Mouse (Mus musculus) large intestine, adult 2 months (tissue): ENCODE measurements around the gene Enpp1. TPM values are rescaled to one million over a fixed set of nuclear protein-coding genes. Genes with fewer than 3 reads are reported as not detected.

Source experiments
- DNase-seq: peaks from one replicate; pipeline ENCODE4 v3.0.0-alpha.2; 2012; ENCODE audit warnings: low read depth, low spot score
- WGBS: fragments of 180-500 bp; shearing (Covaris S2); methylation state at CpG from one replicate; pipeline ENCODE4 v1.1.7; 2018; 5-methylcytosine and 5-hydroxymethylcytosine counted together
- polyA plus RNA-seq: library from polyadenylated mRNA; depleted of rRNA; stranded (reverse); fragments of >200 nt; gene quantifications from 2 replicates; pipeline ENCODE4 v1.2.3, GENCODE M21; 2012; rRNA removed

The Enpp1 gene
- 2.9 and 4.8 TPM in 2 replicates for polyA plus RNA-seq

DNA sequence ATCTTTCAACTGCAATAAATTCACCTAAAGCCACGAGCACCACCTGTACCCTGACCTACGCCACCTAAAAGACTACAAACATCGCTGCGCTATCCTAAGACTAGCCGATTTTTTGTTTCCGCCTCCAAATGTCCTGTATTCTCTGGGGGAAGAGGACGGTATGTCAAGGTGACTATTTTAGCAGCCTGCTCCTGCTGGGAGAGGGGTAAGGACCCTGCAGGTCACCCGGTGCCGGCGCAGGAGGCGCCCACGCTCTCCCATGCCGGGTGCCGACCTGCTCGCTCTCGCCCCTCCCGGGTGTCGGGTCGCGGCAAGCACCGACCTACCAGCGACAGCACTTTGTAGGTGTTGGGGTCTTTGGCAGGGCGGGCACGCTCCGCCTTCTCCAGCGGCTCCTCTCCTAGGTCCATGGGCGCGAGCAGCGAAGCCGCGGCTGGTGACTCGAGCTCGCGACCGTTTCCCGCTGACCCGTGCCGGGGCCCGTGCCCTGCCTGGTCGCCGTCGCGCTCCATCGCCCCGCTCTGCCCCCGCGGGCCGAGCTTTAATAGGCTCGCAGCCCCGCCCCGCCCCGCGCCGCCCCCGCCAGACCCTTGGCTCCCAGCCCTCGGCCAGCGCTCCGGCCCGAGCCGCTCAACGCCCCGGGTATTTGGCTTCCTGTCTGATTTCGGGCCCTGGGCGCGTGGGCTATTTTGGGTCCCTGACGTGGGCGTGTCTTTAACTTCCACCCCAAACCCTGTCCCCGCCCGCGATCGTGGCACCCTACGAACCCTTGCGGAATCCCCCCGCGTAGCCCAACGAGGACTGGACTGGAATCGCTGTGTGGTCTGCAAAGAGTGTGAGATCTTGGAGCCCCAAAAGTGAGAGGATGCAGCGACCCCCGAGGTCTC is at the start of gene Enpp1:
Enpp1 (minus strand) TSS at position 680 of the 887 bp plus-strand sequence.
- WGBS: 2% methylated on average over 75 of the region's 79 CpGs
- no peak for DNase-seq

DNA sequence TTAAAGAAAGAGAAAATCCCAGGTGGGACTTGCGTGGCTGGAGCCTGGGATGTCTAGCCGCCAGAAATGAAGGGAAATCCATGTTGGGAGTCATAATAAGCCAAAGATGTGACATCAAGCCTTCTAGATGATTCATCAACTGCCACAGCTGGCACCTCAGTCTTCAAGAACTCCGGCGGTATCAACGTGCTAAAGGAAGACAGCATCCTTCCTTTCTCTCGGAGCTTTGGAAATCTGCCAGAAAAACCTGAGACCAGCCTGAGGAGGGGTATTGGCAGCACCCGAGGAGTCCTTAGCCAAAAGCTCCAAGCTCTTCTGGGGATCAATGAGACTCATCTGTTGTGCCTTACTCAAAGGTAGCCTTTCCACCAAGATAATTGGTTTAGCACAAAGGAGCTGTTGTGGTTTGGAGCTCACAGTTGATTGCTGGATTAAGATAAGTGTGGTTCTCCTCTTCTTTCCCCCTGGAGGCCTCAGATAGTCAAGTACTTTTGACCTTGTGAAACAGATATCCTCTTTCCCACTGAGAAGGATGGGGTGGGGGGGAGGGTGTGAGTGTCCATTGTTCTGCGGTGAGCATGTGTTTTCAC is 46.5 kb upstream of the Enpp1 start:
- 71% methylated on average over 8 of the region's 8 CpGs for WGBS

DNA sequence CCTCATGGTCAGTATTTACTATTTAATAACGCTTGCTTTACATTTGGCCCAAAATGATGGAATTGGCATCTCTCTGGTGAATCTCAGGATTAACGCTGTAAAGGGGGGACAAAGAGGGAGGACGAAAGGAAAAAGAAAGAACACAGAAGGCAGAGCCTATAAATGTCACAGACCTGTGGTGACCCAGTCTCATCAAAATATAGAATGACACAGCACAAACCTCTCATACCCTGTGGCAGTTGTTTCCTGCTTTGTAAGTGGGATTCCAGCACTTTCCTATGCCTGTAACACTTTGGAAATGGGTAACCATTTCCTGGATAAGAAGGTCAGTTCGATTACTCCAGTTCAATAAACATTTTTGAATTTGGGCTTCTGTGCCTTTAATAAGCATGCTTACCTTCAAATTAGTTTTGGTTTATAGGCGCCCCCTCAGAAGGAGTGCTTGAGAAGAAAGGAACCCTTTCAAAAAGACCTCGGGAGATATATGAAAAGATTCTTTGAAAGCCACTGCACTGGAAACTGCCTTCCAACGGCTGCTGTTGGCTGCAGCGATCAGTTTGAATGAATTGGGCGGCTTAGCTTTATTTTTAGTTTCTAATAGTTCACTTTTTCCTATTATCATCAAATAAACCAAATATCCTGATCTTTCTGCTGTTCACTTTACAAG is 43.0 kb upstream of the Enpp1 start:
- no peak for DNase-seq
- 59% methylated on average over 9 of the region's 9 CpGs for WGBS

More for the DNA sequence above, 46.5 kb upstream of the Enpp1 start:
- no peak for DNase-seq

DNA sequence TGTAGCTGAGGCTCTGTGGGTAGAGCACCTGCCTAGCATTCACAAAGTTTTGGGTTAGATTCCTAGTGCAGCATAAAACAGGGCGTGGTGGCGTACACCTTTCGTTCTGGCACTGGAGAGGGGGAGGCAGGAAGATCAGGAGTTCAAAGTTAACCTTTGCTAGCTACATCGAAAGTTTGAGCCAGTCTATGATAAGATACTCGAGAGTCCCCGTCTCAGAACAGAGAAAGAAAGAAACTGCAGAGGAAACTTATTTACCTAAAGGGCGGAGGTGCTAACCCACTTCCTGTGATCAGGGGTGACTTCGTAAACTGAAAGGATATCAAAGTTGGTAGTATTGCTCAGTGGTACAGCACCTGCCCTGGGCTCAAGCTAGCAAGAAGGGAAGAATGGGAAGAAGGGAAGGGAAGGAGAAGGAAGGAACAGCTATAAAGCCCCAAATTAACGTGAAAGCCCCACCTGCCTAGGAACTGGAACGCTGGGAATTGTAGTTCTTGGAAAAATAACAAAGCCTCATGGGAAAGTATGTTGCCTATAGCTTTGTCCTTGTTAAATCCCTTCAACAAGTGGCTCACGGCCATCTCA is 42.4 kb upstream of the Enpp1 start:
- peak; percentile 47 for DNase-seq
- 18% methylated on average over 11 of the region's 11 CpGs for WGBS

DNA sequence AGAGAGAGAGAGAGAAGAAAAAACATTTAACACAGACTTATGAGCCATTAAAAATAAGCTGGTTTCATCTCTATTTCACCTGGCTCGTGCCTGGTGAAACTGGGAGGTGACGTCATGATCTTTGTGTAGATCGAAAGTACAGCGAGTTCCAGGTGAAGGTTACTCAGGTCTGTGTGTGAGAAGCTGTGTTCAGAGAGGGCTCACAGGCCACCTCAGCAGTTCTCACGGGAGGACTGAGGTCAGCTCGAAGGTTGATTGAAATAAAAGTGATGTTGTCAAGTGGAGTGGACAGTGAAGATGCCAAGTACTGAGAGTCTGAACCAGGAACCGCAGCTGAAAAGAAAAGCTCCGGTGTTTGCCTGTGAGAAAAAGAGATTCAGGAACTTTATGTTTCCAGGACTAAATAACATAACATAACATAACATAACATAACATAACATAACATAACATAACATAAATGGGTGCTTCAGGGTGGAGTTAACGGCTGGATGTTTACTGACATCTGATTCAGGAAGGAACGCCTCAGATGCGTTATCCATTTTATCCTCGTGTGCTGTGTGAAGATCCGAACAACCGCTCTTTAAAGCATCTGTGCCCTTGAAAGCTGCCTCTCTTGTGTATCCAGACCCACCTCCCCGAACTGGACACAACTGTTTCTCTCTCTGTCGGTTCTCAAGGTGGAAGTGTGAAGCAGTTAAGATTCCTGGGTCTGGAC is 41.7 kb upstream of the Enpp1 start:
- 27% methylated on average over 16 of the region's 16 CpGs for WGBS
- DNase-seq: peak; percentile 39

DNA sequence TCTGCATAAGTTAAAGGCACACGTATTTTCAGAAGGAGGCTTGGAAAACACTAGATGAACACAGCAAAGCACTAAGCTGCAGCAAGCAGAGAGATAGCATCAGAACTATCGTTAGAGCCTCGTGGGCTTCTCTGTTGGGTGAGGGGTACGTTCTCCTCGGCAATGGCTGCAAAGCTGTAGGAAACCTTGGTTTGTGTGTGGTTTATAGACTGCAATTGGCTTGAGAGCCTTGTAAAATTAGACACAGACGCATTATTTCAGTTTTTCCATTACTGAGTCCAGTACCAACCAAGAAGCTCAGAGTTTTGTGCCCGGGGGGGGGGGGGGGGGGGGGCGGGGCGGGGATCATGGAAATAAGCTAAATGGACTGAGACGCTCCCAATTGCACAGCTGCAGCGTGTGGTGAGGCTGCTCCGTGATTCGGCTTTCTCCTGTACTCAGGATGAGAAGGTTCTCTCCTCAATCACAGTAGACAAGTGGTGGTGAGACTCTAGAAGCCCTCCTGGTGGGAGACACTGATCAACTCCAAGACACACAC is 31.1 kb upstream of the Enpp1 start:
- DNase-seq: no peak
- WGBS: 41% methylated on average over 13 of the region's 13 CpGs

DNA sequence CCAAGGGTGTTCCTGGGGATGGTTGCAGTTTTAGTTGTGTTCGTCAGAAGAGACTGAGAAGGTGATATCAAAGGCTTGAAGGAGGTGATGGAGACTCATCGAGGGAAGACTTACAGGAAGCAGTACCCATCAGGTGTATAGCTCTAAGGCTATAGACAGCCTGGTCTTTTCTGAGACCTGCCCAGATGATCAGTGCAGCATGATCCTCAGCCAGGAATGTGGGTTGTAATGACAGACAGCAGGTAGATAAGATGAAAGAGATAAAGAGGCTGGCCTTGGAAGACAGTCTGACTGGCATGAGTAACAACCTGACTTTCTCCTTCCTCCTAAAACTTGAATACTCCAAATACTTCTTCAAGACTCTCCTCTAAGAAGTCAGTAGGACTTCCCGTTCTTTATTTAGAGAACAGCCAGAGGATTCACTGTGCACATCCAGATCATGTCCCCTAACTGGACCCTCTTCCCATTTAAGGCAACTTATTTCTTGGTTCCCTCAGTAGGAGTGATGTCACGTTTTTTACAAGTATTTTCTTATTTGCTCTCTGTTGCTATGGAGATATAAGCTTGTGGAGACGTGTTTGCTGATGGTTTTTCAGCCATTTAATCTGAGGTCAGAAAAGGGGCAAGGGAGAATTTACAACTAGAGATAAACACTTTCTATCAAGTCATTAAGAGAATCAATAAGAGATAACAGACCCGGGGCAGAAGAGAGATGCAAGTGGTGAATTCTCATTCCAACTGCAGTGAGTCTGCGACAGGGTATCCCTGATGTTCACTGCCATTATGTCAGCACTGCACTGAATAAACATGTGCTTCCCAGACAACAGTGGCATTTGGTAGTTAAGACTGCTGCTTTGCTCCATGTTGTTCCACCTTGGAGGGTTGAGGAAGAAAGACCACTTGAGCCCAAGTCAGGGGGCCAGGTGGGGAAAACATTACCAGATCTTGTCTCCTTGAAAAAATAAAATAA is 29.6 kb upstream of the Enpp1 start:
- 31% methylated on average over 7 of the region's 7 CpGs for WGBS
- no peak for DNase-seq

DNA sequence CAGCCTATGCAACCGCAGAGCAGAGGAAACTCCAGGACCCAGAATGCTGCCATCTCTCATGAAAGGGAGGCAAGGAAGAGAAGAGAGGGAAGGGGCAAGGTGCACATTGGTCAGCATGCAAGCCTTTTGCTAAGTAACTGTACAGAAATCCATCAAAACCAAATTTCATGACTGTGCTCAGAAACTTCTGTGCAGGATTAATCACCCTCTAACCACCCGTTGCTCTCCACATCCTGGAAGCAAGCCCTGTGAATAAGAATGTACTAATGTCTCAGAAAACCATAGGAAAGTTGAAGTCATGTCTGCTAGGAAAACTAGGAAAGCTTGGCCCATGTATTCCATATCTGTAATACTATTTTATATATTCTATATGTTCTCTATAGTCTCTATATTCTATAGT is 27.2 kb upstream of the Enpp1 start:
- WGBS: 66% methylated on average over 2 of the region's 2 CpGs
- no peak for DNase-seq

DNA sequence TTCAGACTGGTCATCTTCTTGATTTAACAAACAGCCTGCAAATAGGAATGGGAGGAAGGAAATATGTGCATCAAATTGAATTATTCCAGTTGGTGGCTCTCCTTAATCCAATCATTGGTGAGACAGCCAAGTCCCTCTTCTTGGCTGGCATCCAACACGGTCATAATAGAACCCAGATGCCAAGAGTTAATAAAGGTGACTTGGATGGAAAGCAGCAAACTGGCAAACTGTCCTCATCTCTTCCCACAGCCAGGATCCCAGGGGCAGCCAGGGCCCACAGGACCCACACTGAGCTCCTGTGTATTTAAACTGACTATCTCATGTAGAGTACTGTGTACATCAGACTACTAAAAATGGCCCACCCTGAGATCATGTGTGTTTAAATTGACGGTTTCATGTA is 26.5 kb upstream of the Enpp1 start:
- DNase-seq: no peak
- 49% methylated on average over 2 of the region's 2 CpGs for WGBS

DNA sequence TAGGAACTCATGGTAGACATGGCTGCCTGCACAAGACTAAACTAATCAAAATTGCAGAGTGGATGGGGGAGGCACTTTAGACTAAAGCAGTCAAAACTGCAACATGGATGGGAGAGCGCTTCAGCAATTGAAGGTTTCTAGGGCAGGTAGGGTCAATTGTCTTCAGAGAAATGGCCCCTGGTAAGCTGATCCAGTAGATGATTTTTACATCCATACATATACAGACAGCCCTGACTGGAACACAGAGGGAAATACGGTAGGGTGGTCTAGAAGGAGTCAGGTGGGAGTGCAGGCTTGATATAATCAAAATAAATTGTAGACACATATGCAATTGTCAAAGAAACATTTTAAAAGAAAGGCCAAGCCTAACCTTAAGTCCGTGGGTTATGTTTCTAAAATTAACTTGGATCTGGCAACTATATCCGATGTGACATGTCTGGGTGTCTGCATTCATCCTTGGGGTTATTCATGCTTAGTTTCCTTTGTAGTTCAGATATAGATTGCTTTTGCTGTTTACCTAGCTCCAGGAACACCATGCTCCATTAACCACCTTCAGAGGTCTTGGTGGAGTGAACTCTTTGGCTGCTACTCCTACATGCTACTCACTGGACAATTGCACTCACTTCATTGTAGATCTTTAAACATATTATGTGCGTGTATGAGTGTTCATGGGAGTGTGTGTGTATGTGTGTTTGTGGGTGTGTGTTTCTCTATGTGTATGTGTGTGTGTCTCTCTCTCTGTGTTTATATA is 23.2 kb upstream of the Enpp1 start:
- WGBS: 84% methylated on average over 5 of the region's 5 CpGs
- DNase-seq: no peak

DNA sequence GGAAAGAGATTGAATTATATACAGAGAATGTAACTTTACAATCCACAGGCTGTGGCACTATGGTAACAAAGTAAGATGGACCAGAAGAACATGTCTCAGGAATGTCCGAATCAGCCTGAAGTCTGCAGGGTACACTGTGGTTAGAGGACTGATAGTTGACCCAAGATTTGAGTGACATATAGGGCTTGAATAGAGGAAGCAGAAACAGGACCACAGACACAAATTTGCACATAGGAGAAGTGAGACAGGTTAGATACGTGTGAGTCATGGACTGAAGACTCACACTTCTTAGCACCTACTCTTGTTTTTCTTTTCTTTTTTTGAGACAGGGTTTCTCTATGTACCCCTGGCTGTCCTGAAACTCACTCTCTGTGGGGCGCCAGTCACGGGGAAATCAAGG is 15.5 kb upstream of the Enpp1 start:
- no peak for DNase-seq
- WGBS: 88% methylated on average over 4 of the region's 4 CpGs

DNA sequence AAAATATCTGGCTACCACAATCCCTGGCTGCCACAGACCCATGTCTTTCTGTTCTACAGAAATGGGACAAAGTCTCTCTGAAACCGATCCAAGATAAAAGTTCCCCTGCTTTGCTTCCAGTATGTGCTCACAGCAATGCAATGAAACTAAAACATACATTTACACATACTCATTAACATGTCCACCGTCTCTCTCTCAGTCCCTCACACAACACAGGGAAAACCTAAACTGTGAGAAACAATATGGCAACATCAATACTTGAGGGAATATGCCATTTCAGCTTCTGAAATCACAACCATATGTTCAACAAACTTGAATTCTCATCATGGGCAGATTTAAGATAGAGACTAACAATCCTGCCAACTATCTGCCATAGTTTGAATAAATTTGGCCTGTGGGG is 13.2 kb upstream of the Enpp1 start:
- DNase-seq: no peak
- 84% methylated on average over 2 of the region's 2 CpGs for WGBS

DNA sequence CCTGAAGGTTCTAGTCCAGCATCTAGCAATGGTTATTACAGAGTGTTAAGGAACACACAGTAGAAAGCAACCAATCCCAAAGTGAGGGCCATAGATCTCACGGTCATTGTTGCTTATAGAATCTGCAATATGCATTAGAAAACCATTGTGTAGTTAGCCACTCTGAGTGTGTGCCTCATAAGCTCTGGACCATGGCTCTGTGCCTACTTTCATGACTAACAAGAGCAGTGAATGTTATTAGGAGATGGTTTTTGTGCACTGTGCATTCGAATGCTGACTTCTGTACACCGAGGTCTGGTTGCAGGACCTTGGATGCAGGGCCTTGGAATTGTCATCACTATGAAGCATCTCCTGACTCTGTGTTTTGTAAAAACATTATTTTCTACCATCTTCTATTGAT is 9.9 kb upstream of the Enpp1 start:
- 95% methylated on average over 3 of the region's 3 CpGs for WGBS
- no peak for DNase-seq

DNA sequence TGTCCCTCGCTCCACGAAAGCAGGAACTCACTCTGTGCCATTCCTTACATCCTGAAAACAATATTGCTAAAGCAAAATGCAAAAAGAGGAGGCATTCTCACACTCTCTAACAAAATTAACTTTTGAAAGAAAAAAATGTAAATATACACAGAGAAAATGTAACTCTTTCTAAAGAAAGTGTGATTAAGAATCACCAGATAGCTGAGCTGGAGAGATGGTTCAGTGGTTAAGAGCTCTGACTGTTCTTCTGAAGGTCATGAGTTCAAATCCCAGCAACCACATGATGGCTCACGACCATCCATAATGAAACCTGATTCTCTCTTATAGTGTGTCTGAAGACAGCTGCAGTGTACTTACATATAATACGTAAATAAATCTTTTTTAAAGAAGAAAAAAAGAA is 7.4 kb upstream of the Enpp1 start:
- no peak for DNase-seq
- 90% methylated on average over 4 of the region's 4 CpGs for WGBS

DNA sequence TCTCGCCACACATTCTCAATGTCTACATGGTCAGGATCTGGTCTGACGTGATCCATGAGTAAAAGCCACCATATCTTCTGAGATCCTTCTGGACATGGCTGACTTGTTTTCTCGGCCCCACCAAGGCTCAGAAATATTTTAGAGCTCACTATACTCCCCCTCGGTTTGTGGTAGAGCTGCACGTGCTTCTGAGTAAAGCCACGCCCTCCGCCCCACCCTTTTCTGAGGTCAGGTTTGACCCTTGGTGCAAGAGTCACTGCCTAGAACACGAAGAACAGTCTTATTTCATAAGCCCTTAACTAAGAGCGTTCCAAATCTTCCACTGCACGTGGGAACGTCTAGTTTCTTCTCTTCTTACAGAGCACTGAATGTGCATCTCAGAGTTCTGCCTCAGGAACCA is 6.8 kb upstream of the Enpp1 start:
- DNase-seq: no peak
- whole genome bisulfite sequencing: 47% methylated on average over 11 of the region's 11 CpGs

DNA sequence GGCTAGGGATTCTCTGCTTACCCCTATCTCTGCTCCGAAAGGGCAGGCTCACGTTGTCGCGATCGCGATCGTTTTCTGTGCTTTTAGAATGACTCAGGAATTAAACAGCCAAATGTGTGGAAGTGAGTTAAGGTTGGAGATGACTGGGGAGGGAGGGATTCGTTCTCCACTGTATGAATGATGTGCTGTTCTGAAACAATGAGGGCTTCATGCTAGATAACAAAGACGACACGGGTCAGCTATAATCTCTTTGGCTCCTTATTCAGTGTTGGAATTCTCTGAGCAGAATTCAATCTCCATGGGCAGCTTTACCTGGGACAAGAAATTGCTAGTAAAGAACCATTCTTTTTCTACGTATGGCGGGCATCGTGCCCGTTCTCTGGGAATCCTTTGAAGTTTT is 6.1 kb upstream of the Enpp1 start:
- 78% methylated on average over 14 of the region's 14 CpGs for WGBS
- DNase-seq: no peak

DNA sequence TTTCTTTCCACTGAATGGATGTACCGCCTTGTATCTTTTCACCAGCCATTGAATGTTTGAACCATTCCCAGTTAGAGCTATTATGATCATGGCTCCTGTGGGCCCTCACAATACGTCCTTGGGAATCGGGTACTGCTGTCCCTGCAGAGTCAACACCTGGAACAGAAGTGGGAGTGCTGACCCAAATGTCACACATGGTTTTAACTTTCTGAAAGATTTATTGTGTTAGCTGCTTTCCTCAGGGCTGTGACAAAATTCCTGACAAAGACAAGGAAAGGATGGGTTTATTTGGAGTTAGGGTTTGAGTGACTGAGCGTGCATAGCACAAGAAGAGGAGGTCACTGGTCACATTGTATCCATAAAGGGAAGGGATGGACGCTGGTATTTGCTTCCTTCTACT is 4.3 kb upstream of the Enpp1 start:
- WGBS: 86% methylated on average over 5 of the region's 5 CpGs
- no peak for DNase-seq

DNA sequence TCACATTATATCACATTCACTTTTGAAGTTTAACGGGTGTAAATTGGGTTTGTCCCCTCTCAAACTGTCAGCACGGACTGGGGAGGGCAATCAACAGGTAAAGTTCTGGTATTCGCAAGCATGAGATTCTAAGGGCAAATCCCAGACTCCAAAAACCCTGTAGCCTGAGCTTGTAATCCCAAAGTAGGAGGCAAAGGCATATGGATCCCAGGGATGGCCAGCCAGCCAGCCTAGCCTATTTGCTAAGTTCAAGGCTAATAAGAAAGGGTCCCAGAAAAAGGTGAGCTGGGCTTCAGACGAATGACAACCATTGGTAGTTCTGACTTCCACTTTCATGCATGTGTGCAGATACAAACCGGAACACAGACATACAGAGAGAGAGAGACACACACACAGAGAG is 942 bp upstream of the Enpp1 start:
- no peak for DNase-seq

More for the DNA sequence above, 942 bp upstream of the Enpp1 start:
- WGBS: 76% methylated on average over 5 of the region's 5 CpGs
